Mouse (Mus musculus) limb, embryonic 11.5 days (tissue): ENCODE data around the gene Erg. TPM values are rescaled to one million over a fixed set of nuclear protein-coding genes. Genes with fewer than 3 reads are reported as not detected.

Source experiments
- ATAC-seq: fragments of 200-750 bp; cut with Nextera tagmentation; 2 replicates; pipeline ENCODE4 v1.8.0; 2017; ENCODE audit warnings: low read depth; ENCODE audit not compliant: insufficient number of reproducible peaks, low FRiP score, low TSS enrichment
- DNase-seq: peaks from one replicate; pipeline ENCODE4 v3.0.0-alpha.2; 2015; ENCODE audit warnings: low spot score
- H3K27ac ChIP-seq: fragments of 300-500 bp; sonication (generic); replicated peaks from 2 replicates; pipeline ENCODE4 v1.5.1; 2014; ENCODE audit warnings: low read depth, mild to moderate bottlenecking, low read length
- H3K27me3 ChIP-seq: fragments of 300-500 bp; sonication (generic); 2 replicates; pipeline ENCODE4 v1.6.1; 2014; ENCODE audit warnings: mild to moderate bottlenecking, low read length, mixed read lengths; ENCODE audit not compliant: control insufficient read depth, insufficient read depth
- H3K36me3 ChIP-seq: fragments of 300-500 bp; sonication (generic); 2 replicates; pipeline ENCODE4 v1.6.1; 2014; ENCODE audit warnings: mild to moderate bottlenecking, low read length, moderate library complexity, mixed read lengths; ENCODE audit not compliant: control insufficient read depth, insufficient read depth
- H3K4me1 ChIP-seq: fragments of 300-500 bp; sonication (generic); 2 replicates; pipeline ENCODE4 v1.6.1; 2014; ENCODE audit warnings: low read length, mixed read lengths; ENCODE audit not compliant: control insufficient read depth, insufficient read depth
- H3K4me2 ChIP-seq: fragments of 300-500 bp; sonication (generic); 2 replicates; pipeline ENCODE4 v1.6.1; 2014; ENCODE audit warnings: low read depth, mild to moderate bottlenecking, moderate library complexity; ENCODE audit not compliant: severe bottlenecking
- H3K4me3 ChIP-seq: fragments of 300-500 bp; sonication (generic); 2 replicates; pipeline ENCODE4 v1.5.1; 2014; ENCODE audit warnings: low read depth, low read length
- H3K9ac ChIP-seq: fragments of 300-500 bp; sonication (generic); 2 replicates; pipeline ENCODE4 v1.6.1; 2014; ENCODE audit warnings: mild to moderate bottlenecking, low read length
- H3K9me3 ChIP-seq: fragments of 300-500 bp; sonication (generic); 2 replicates; pipeline ENCODE4 v1.6.1; 2016; ENCODE audit warnings: low read length; ENCODE audit not compliant: control insufficient read depth
- WGBS: fragments of 180-500 bp; shearing (Covaris S2); extraction: QIAGEN DNeasy Blood & Tissue Kit; methylation state at CpG from one replicate; pipeline ENCODE4 v1.1.7; 2014; 5-methylcytosine and 5-hydroxymethylcytosine counted together
- polyA plus RNA-seq: library from polyadenylated mRNA; unstranded; fragments of >200 nt; fragmentation: Nextera tagmentation; extraction: Ambion mirVana; gene quantifications from 2 replicates; pipeline ENCODE4 v1.2.1, GENCODE M21; 2014

Erg gene
- polyA plus RNA-seq, 1 experiment from 2014 or later, result 5.1 TPM

GRCm38 (mm10) chr16:95573163-95573562, 13.2 kb downstream of the Erg start:
- DNase-seq (no peak), ATAC-seq (no peak)
- Histone ChIP-seq H3K27me3 (no peaks in the 10 kb centered on the region), H3K9ac (no peak overlapping the region), H3K36me3 (no peaks in the 10 kb centered on the region), H3K4me1 (peaks cover 26% of the 10 kb centered on the region), H3K4me2 (no peak overlapping the region), H3K9me3 (no peaks in the 10 kb centered on the region), H3K4me3 (no peak overlapping the region), H3K27ac (no peak overlapping the region)
- WGBS, result 74% methylated on average over 13 of the region's 13 CpGs

GRCm38 (mm10) chr16:95570616-95571015, 15.8 kb downstream of the Erg start:
- ATAC-seq (no peak), DNase-seq (peak; percentile 75)
- Histone ChIP-seq H3K36me3 (no peaks in the 10 kb centered on the region), H3K4me3 (no peak overlapping the region), H3K27me3 (no peaks in the 10 kb centered on the region), H3K9me3 (no peaks in the 10 kb centered on the region), H3K4me2 (no peak overlapping the region; the same call in 1 of the 2 replicates), H3K4me1 (peaks cover 18% of the 10 kb centered on the region), H3K27ac (no peak overlapping the region), H3K9ac (no peak overlapping the region)
- 17% methylated on average over 1 of the region's 1 CpGs for WGBS

DNA sequence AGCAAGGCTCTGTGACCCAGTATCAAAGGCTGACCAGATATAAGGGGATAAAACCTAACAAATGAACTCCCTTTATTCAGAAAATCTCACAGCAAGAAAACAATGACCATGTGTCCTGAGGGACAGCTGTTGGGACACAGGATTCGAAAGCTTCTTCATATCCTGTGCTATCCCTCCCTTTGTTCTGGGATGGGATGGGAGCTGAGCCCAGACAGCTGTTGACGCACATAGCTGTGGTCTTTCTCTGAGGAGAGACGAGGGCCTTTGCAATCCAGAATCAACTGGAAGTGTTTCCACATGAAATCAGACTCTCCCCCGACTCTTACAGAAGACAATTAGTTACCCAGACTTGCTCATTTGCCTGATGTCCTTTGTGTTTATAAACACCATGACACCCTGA, 29.6 kb downstream of the Erg start:
- Histone ChIP-seq H3K27me3 (no peaks in the 10 kb centered on the region), H3K36me3 (no peaks in the 10 kb centered on the region), H3K27ac (no peak overlapping the region), H3K9ac (no peak overlapping the region), H3K4me1 (0 out of 2 replicates have a peak, but pooled peaks cover 2% of the 10 kb centered on the region), H3K9me3 (no peaks in the 10 kb centered on the region), H3K4me2 (no peak overlapping the region), H3K4me3 (no peak overlapping the region)
- DNase-seq, result no peak
- no peak for ATAC-seq
- 77% methylated on average over 4 of the region's 4 CpGs for WGBS

DNA sequence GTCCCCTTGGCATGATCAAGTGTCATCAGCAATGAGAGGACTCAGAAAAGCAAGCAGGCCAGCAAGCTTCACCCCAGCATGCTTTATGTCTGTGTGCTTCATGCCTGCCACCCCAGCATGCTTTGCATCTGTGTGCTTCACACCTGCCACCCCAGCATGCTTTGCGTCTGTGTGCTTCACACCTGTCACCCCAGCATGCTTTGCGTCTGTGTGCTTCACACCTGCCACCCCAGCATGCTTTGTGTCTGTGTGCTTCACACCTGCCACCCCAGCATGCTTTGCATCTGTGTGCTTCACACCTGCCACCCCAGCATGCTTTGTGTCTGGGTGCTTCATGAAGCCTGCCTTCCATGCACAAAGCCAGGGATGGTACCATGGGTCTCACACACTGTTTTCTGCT, 33.3 kb downstream of the Erg start:
- no peak overlapping the region for H3K4me2 ChIP-seq
- no peaks in the 10 kb centered on the region for H3K4me1 ChIP-seq
- DNase-seq (no peak), ATAC-seq (no peak)
- H3K9ac ChIP-seq, result no peak overlapping the region
- no peak overlapping the region for H3K27ac ChIP-seq
- no peaks in the 10 kb centered on the region for H3K9me3 ChIP-seq
- H3K27me3 ChIP-seq, result no peaks in the 10 kb centered on the region
- H3K36me3 ChIP-seq, result no peaks in the 10 kb centered on the region
- no peak overlapping the region for H3K4me3 ChIP-seq
- WGBS, result 92% methylated on average over 2 of the region's 2 CpGs

DNA sequence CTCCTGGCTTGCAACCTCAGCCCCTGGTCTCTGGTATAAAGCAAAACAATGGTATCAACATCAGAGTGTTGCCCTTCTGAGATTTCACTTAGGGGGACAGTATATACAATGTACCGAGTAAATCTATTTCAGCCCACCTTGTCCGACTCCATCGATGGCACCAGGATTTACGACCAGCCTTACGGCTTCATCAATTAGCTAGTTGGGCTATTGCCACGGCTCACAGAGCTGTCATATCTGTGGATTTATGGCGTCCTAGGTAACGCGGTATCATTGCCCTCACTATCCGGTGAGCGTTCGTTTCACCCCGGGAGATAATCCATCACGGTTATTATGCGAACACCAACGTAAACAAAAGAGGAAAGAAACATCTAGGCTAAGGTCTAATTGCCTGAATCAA, 33.9 kb downstream of the Erg start:
- H3K9me3 ChIP-seq, result no peaks in the 10 kb centered on the region
- H3K9ac ChIP-seq, result no peak overlapping the region
- no peak for DNase-seq
- H3K4me2 ChIP-seq, result no peak overlapping the region
- H3K27ac ChIP-seq, result no peak overlapping the region
- no peaks in the 10 kb centered on the region for H3K36me3 ChIP-seq
- no peaks in the 10 kb centered on the region for H3K27me3 ChIP-seq
- WGBS, result 77% methylated on average over 16 of the region's 16 CpGs
- H3K4me3 ChIP-seq, result no peak overlapping the region
- H3K4me1 ChIP-seq, result no peaks in the 10 kb centered on the region
- ATAC-seq, result no peak

DNA sequence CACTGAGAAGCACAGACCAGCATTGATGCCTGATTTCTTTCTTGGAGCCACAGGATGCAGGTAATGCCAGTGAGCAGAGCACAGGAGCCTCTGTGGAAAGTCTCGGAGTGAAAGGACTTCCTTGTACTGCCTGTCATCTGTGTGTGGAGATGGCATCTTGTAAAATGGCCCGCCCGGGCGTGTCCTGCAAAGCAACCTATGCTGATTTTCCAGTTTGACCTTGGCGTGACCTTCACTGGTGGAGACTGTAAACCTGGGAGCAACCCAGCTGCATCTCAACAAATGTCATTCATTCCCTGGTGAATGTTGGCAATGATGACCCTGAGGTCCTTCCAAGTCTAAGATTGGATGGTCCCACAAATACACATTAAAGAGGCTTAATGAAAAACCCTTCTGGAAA, 35.9 kb downstream of the Erg start:
- Histone ChIP-seq H3K4me1 (no peaks in the 10 kb centered on the region), H3K9ac (no peak overlapping the region), H3K4me2 (no peak overlapping the region), H3K4me3 (no peak overlapping the region), H3K36me3 (no peaks in the 10 kb centered on the region), H3K27me3 (no peaks in the 10 kb centered on the region), H3K27ac (no peak overlapping the region), H3K9me3 (no peaks in the 10 kb centered on the region)
- no peak for ATAC-seq
- DNase-seq, result no peak
- WGBS, result 86% methylated on average over 5 of the region's 5 CpGs

GRCm38 (mm10) chr16:95544753-95545152, 41.6 kb downstream of the Erg start:
- H3K4me2 ChIP-seq, result no peak overlapping the region
- H3K36me3 ChIP-seq, result no peaks in the 10 kb centered on the region
- no peak overlapping the region for H3K9ac ChIP-seq
- H3K4me3 ChIP-seq, result no peak overlapping the region
- H3K27ac ChIP-seq, result no peak overlapping the region
- DNase-seq, result no peak
- H3K27me3 ChIP-seq, result no peaks in the 10 kb centered on the region
- H3K4me1 ChIP-seq, result no peaks in the 10 kb centered on the region
- no peaks in the 10 kb centered on the region for H3K9me3 ChIP-seq
- WGBS, result 92% methylated on average over 5 of the region's 5 CpGs
- ATAC-seq, result no peak

GRCm38 (mm10) chr16:95543471-95543870, 42.9 kb downstream of the Erg start:
- no peak overlapping the region for H3K4me2 ChIP-seq
- no peak for ATAC-seq
- WGBS, result 94% methylated on average over 12 of the region's 12 CpGs
- no peak overlapping the region for H3K9ac ChIP-seq
- no peak overlapping the region for H3K27ac ChIP-seq
- no peaks in the 10 kb centered on the region for H3K4me1 ChIP-seq
- H3K36me3 ChIP-seq, result no peaks in the 10 kb centered on the region
- no peak for DNase-seq
- H3K4me3 ChIP-seq, result no peak overlapping the region
- H3K27me3 ChIP-seq, result no peaks in the 10 kb centered on the region
- H3K9me3 ChIP-seq, result no peaks in the 10 kb centered on the region

- Histone ChIP-seq H3K27ac (no peak overlapping the region), H3K27me3 (no peaks in the 10 kb centered on the region), H3K9me3 (no peaks in the 10 kb centered on the region), H3K4me1 (no peaks in the 10 kb centered on the region), H3K9ac (no peak overlapping the region), H3K36me3 (no peaks in the 10 kb centered on the region), H3K4me3 (no peak overlapping the region), H3K4me2 (no peak overlapping the region)
- DNase-seq, result no peak
- no peak for ATAC-seq
- WGBS, result 66% methylated on average over 3 of the region's 3 CpGs
Measured at GRCm38 (mm10) chr16:95535151-95535550, 51.2 kb downstream of the Erg start.
